Mouse (Mus musculus) cortical plate, adult 2 months (tissue): ENCODE measurements around the gene Clock.

Experiments
- CTCF ChIP-seq: fragments of 200-500 bp; IDR thresholded peaks from 2 replicates; pipeline ENCODE4 v1.5.1; 2011; ENCODE audit warnings: mild to moderate bottlenecking, control low read depth, low read length; ENCODE audit not compliant: insufficient read depth; ENCODE audit errors: extremely low read depth
- POLR2A ChIP-seq: fragments of 200-500 bp; IDR thresholded peaks from 2 replicates; pipeline ENCODE4 v1.6.1; 2011; ENCODE audit warnings: mild to moderate bottlenecking, low read length, control low read depth; ENCODE audit not compliant: insufficient read depth; ENCODE audit errors: extremely low read depth

GRCm38 (mm10) chr5:76346137-76346536 lies 41.5 kb upstream of the Clock start:
- TF ChIP-seq CTCF (no peak), POLR2A (no peak)
